Mouse (Mus musculus) R1 (cell line): Measurements from ENCODE around the gene Psen1.

Experiments used
- DNase-seq: peaks from one replicate; pipeline ENCODE4 v3.0.0-alpha.2; 2018; ENCODE audit warnings: low read depth, low spot score

Psen1 gene

DNA sequence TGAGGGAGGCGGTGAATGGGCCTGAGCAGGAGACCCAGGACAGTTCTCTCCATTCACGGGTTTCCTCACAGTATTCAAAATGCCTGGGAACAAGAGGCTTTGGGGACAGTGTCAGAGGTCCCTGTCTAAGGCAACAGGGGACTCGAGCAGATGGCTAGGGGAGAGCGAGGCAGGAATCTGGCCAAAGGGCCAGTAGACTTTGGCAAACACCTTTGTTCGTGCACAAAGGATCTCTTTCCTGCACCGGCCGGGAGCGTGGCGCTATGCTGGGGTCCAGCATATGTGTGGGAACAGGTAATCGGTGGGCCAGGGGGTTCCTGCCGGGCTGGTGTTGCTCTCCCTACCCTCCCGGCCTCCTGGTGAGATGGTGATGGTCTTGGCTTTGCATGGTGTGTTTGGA, 87.7 kb downstream of the Psen1 start:
- DNase-seq = no peak

DNA sequence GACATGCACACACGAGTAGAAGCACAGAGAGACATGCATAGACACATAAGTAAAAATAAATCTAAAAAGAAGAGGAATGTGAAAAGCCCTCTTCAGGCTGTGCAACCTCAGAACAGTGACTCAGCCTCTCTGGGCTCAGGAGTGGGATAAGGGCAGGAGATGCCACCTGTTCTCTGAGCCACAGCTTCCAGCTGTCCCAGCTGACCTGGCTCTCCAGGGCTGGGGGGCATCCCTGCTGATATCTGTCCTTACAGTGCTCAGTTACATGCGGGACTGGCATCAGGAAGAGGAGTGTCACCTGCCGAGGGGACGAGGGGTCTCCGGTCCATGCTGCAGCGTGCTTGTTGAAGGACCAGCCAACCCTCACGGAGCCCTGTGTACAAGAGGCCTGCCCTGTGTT, 88.8 kb downstream of the Psen1 start:
- DNase-seq = no peak

DNA sequence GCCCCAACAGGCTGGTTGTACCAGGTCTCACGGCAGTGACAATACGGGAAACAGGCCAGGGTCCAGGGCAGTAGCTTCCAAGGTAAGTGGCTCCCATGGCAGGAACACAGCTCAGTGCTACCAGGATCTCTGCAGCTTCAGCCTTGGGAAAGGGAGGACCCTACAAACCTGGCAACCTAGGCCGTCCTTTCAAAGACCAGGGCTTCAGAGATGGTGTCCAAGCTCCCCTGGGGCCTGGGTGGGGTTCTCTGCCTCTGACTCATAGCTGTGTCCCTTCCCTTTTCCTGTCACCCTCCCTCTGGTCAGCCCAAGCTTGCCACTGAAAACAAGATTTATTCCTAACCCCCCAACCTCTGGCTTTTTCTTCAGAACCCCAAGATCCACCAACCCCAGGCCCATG, 92.2 kb downstream of the Psen1 start:
- no peak for DNase-seq

DNA sequence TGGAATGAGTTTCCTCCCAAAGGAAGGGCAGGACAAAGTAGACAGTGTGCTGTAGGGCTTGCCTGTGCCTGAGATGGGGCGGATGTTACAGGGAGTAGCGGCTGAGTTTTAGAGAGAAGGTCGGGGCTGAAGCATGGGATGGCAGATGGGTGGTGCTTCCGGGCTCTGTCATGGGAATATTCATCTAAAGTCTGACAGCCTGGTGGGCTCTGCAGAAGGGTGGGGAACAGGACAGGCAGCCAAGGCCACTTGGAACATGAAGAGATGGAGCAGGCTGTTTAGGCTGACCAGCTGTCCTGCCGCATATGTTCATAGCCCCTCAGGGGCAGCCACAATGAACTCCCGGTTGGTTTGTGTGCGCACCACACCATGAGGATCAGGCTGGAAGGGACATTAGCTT, 93.3 kb downstream of the Psen1 start:
- no peak for DNase-seq

DNA sequence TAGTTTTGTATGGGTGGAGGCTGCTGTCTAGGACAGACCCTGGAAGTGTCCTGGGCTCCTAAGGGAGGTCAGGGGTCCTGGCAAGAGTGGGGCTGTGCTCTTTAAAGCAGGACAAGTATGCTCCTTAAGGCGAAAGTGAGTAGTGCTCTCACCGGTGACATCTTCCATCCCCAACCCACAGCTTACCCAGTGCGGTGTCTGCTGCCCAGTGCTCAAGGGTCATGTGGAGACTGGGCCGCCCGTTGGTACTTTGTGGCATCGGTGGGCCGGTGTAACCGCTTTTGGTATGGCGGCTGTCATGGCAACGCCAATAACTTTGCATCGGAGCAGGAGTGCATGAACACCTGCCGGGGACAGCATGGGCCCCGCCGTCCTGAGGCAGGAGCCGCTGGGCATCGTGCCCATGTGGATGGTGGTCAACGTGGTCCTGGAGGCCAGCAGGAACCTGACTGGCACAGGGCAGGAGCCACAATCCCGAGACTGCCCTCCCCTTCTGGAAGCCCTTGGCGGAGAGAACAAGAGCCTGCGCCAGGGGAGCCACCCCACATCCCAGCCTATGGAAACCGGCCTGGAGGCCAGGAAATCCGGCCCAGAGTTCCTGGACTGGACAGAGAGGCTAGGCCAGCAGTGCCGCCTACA, 93.8 kb downstream of the Psen1 start:
- no peak for DNase-seq

DNA sequence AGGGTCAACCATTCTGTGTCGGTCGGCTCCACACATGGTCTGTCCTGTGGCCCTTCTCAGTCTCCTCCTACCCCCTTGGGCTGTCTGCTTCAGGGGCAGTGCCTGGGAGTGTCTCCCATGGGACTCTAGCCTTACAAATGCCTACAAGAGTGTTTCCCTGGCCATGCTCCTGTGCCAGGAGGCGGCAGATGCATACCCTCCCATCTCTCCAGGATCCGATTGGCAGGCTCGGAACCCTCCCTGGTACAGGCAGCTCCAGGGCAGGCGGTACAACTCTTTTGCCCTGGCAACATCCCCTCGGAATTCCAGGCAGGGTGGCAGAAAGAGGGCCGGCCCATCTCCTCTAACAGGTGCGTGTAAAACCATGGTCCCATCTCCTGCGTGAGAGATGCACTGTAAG, 94.7 kb downstream of the Psen1 start:
- no peak for DNase-seq
